ENCODE assay signal across 9 mouse cellular contexts in the genomic region with DNA sequence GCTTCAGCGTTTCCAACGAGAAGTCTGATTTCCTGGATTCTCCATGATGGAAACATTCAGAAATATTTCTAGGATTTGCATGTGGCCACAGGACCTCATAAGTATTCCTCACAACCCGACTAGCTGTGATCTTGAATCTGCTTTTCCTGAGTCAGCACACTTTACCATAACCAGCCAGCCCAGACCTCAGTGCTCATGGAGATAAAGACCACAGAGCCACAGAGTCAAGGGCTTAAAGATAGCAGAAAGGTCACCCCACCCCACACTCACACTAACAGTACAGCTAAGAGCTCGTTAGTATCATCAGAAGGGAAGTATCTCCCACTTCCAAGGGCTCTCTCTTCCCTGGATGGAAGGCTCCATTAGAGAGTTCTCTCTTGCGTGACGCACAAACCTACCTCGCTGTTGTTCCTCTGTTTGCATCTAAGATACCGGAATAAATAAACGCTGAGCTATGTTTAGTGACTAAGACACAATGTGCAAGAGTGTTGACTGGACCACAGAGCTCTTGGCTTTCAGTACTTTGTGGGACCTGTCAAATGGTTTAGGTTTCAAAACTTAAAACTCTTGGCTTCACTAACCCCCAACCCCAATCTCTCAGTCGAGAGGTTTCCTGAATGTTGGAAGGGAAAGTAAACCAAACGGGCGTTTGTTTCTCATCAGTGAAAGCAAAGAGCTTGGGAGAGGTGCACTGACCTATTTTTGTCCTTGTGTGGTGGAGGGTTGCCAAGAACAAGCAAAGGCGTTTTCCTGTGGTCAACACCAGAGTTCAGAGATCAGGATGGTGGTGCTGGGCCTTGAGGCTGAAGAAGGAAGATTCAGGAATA.
DNase-seq lines count a peak whose midpoint lies in the region; ATAC-seq lines count a peak whose summit lies in the region.
"Had no signal": no experiment of that assay in that cellular context is flagged by ENCODE, and none has a peak within 500 bp of the region (broad histone marks: within the 10 kb centered on the region; RNA-seq: fewer than 3 reads in every experiment).

No protein-coding gene starts in this region.

- peak; percentile 75 for DNase-seq in gastrocnemius, adult 18-20 months (ENCODE audit: low spot score)
- no peak for DNase-seq in gastrocnemius, postnatal 4 days (ENCODE audit: low spot score in 2 of 2)
- DNase-seq in cerebellum, adult 9-10 months = peak; percentile 60
- DNase-seq in heart, postnatal 36 days = peak; percentile 57 to 74
- DNase-seq in thymus, postnatal 14 days = no peak
- no peak for DNase-seq in midbrain, embryonic 14.5 days

- no peak for ATAC-seq in lung, embryonic 16.5 days (ENCODE audit: low read depth)
- no peak for ATAC-seq in midbrain, embryonic 16.5 days
- ATAC-seq in midbrain, embryonic 14.5 days (ENCODE audit: low FRiP score, low TSS enrichment) = no peak

- H3K36me3 ChIP-seq in lung, embryonic 16.5 days (ENCODE audit: control insufficient read depth, insufficient read depth, low read length) = no peaks in the 10 kb centered on the region
- H3K36me3 ChIP-seq in midbrain, embryonic 16.5 days (ENCODE audit: control insufficient read depth, insufficient read depth, low read length) = no peaks in the 10 kb centered on the region
- H3K36me3 ChIP-seq in midbrain, embryonic 14.5 days (ENCODE audit: control insufficient read depth, insufficient read depth, low read length) = no peaks in the 10 kb centered on the region
- H3K36me3 ChIP-seq: neural tube, embryonic 12.5 days had no signal

- WGBS in lung, embryonic 16.5 days = 56% methylated on average over 13 of the region's 13 CpGs
- 85% methylated on average over 13 of the region's 13 CpGs for WGBS in midbrain, embryonic 16.5 days
- 88% methylated on average over 13 of the region's 13 CpGs for WGBS in midbrain, embryonic 14.5 days

- no peak overlapping the region for H3K4me2 ChIP-seq in lung, embryonic 16.5 days (ENCODE audit: low read depth, low read length)
- H3K4me2 ChIP-seq in midbrain, embryonic 16.5 days (ENCODE audit: low read length) = no peak overlapping the region
- no peak overlapping the region for H3K4me2 ChIP-seq in midbrain, embryonic 14.5 days (ENCODE audit: low read length)
- H3K4me2 ChIP-seq: neural tube, embryonic 12.5 days had no signal

- no peak overlapping the region for H3K9ac ChIP-seq in lung, embryonic 16.5 days (ENCODE audit: low read length)
- no peak overlapping the region for H3K9ac ChIP-seq in midbrain, embryonic 16.5 days (ENCODE audit: low read depth, low read length)
- H3K9ac ChIP-seq in midbrain, embryonic 14.5 days (replicated peaks; ENCODE audit: low read length) = no peak overlapping the region
- H3K9ac ChIP-seq: neural tube, embryonic 12.5 days had no signal

- H3K4me3 ChIP-seq in lung, embryonic 16.5 days (ENCODE audit: low read length) = no peak overlapping the region
- no peak overlapping the region for H3K4me3 ChIP-seq in midbrain, embryonic 16.5 days (ENCODE audit: low read depth, low read length)
- no peak overlapping the region for H3K4me3 ChIP-seq in midbrain, embryonic 14.5 days (replicated peaks; ENCODE audit: low read depth, low read length)
- H3K4me3 ChIP-seq: neural tube, embryonic 12.5 days had no signal

- peak overlapping the region; percentile 60; the same call in 1 of the 2 replicates for H3K27ac ChIP-seq in lung, embryonic 16.5 days (ENCODE audit: low read length)
- H3K27ac ChIP-seq in midbrain, embryonic 16.5 days (ENCODE audit: low read length) = no peak overlapping the region
- H3K27ac ChIP-seq in midbrain, embryonic 14.5 days (replicated peaks; ENCODE audit: low read depth, low read length) = no peak overlapping the region
- H3K27ac ChIP-seq: neural tube, embryonic 12.5 days had no signal

- H3K27me3 ChIP-seq in lung, embryonic 16.5 days (ENCODE audit: control insufficient read depth, insufficient read depth, low read depth, low read length) = no peaks in the 10 kb centered on the region
- H3K27me3 ChIP-seq in midbrain, embryonic 16.5 days (ENCODE audit: control insufficient read depth, insufficient read depth, low read depth, low read length) = no peaks in the 10 kb centered on the region
- H3K27me3 ChIP-seq in midbrain, embryonic 14.5 days (ENCODE audit: control insufficient read depth, insufficient read depth, low read length) = no peaks in the 10 kb centered on the region
- H3K27me3 ChIP-seq: neural tube, embryonic 12.5 days had no signal

- H3K9me3 ChIP-seq in lung, embryonic 16.5 days (ENCODE audit: control insufficient read depth, low read length) = no peaks in the 10 kb centered on the region
- no peaks in the 10 kb centered on the region for H3K9me3 ChIP-seq in midbrain, embryonic 16.5 days (replicated peaks; ENCODE audit: control insufficient read depth, low read length, poor library complexity, severe bottlenecking)
- H3K9me3 ChIP-seq in midbrain, embryonic 14.5 days (ENCODE audit: control insufficient read depth, low read length) = no peaks in the 10 kb centered on the region
- H3K9me3 ChIP-seq: neural tube, embryonic 12.5 days had no signal

- intact Hi-C loops in heart, postnatal 36 days (cut with DNase I) = loop anchor here (5.0 kb wide), 1 partner anchor 64 kb away; no protein-coding TSS in a partner anchor

- H3K4me1 ChIP-seq in lung, embryonic 16.5 days (replicated peaks; ENCODE audit: control insufficient read depth, insufficient read depth, low read length) = peaks cover 19% of the 10 kb centered on the region
- peaks cover 6% of the 10 kb centered on the region; the same call in 1 of the 2 replicates for H3K4me1 ChIP-seq in midbrain, embryonic 16.5 days (ENCODE audit: control insufficient read depth, insufficient read depth, low read length)
- H3K4me1 ChIP-seq in midbrain, embryonic 14.5 days (ENCODE audit: control insufficient read depth, insufficient read depth, low read length) = no peaks in the 10 kb centered on the region
- H3K4me1 ChIP-seq: neural tube, embryonic 12.5 days had no signal

Comparison
In these comparisons a context has a peak if more than half of its experiments do, and no peak if none do; other contexts are left out.
1. DNase-seq: peak in gastrocnemius, adult 18-20 months (single experiment), cerebellum, adult 9-10 months (single experiment) and heart, postnatal 36 days (2 of 2); none in gastrocnemius, postnatal 4 days (0 of 2), thymus, postnatal 14 days (single experiment) and midbrain, embryonic 14.5 days (single experiment).